Mouse (Mus musculus) midbrain, postnatal 0 days (tissue): ENCODE data around the gene Spocd1. TPM values are rescaled to one million over a fixed set of nuclear protein-coding genes. Genes with fewer than 3 reads are reported as not detected.

Experiments
- ATAC-seq: fragments of 200-750 bp; cut with Nextera tagmentation; 2 replicates; pipeline ENCODE4 v1.8.0; 2017; ENCODE audit warnings: moderate number of reproducible peaks, mild to moderate bottlenecking, moderate TSS enrichment, moderate library complexity; ENCODE audit not compliant: low FRiP score
- DNase-seq: peaks from one replicate; pipeline ENCODE4 v3.0.0-alpha.2; 2015; ENCODE audit warnings: low spot score
- H3K27ac ChIP-seq: fragments of 300-500 bp; sonication (generic); 2 replicates; pipeline ENCODE4 v1.5.1; 2014; ENCODE audit warnings: low read depth, mild to moderate bottlenecking, low read length, mixed read lengths
- H3K27me3 ChIP-seq: fragments of 300-500 bp; sonication (generic); 2 replicates; pipeline ENCODE4 v1.6.1; 2014; ENCODE audit warnings: low read length, control low read depth, mixed read lengths; ENCODE audit not compliant: insufficient read depth
- H3K36me3 ChIP-seq: fragments of 300-500 bp; sonication (generic); 2 replicates; pipeline ENCODE4 v1.6.1; 2014; ENCODE audit warnings: low read length, control low read depth, mixed read lengths; ENCODE audit not compliant: insufficient read depth
- H3K4me1 ChIP-seq: fragments of 300-500 bp; sonication (generic); 2 replicates; pipeline ENCODE4 v1.6.1; 2014; ENCODE audit warnings: mild to moderate bottlenecking, control low read depth, antibody characterized with exemption, low read length, mixed read lengths; ENCODE audit not compliant: insufficient read depth
- H3K4me2 ChIP-seq: fragments of 300-500 bp; sonication (generic); 2 replicates; pipeline ENCODE4 v1.6.1; 2014; ENCODE audit warnings: low read depth, mild to moderate bottlenecking, low read length, mixed read lengths; ENCODE audit not compliant: poor library complexity, severe bottlenecking
- H3K4me3 ChIP-seq: fragments of 300-500 bp; sonication (generic); 2 replicates; pipeline ENCODE4 v1.5.1; 2014; ENCODE audit warnings: low read depth, mild to moderate bottlenecking, low read length, moderate library complexity
- H3K9ac ChIP-seq: fragments of 300-500 bp; sonication (generic); replicated peaks from 2 replicates; pipeline ENCODE4 v1.6.1; 2014; ENCODE audit warnings: mild to moderate bottlenecking, low read length, moderate library complexity, mixed read lengths; ENCODE audit not compliant: poor library complexity, severe bottlenecking
- H3K9me3 ChIP-seq: fragments of 300-500 bp; sonication (generic); 2 replicates; pipeline ENCODE4 v1.6.1; 2016; ENCODE audit warnings: low read length, control low read depth
- CTCF ChIP-seq: IDR thresholded peaks from 2 replicates; pipeline ENCODE4 v1.5.1; 2016; ENCODE audit warnings: antibody characterized with exemption, mild to moderate bottlenecking
- WGBS: fragments of 180-500 bp; shearing (Covaris S2); extraction: QIAGEN DNeasy Blood & Tissue Kit; methylation state at CpG from one replicate; pipeline ENCODE4 v1.1.7; 2014; 5-methylcytosine and 5-hydroxymethylcytosine counted together
- polyA plus RNA-seq: library from polyadenylated mRNA; unstranded; fragments of >200 nt; fragmentation: Nextera tagmentation; extraction: Ambion mirVana; gene quantifications from 2 replicates; pipeline ENCODE4 v1.2.1, GENCODE M21; 2015
- total RNA-seq: library from RNA; depleted of rRNA; stranded (reverse); fragments of >200 nt; gene quantifications from 2 replicates; pipeline ENCODE4 v1.2.3, GENCODE M21; 2014

Gene Spocd1
- total and polyA plus RNA-seq, 2 experiments from 2014 or later = 0.27 TPM; not detected in 1

- no peaks in the 10 kb centered on the region for H3K27me3 ChIP-seq
- no peak overlapping the region for H3K4me2 ChIP-seq
- no peaks in the 10 kb centered on the region for H3K36me3 ChIP-seq
- 0 out of 2 replicates have a peak, but pooled peaks cover 4% of the 10 kb centered on the region for H3K4me1 ChIP-seq
- no peak overlapping the region for H3K4me3 ChIP-seq
- 66% methylated on average over 4 of the region's 4 CpGs for WGBS
- DNase-seq = no peak
- ATAC-seq = no peak
- no peak overlapping the region for H3K27ac ChIP-seq
- H3K9ac ChIP-seq = no peak overlapping the region
- no peaks in the 10 kb centered on the region for H3K9me3 ChIP-seq
- TF ChIP-seq CTCF = no peak
Observed at GRCm38 (mm10) chr4:129914686-129915085, 14.4 kb upstream of the Spocd1 start.

DNA sequence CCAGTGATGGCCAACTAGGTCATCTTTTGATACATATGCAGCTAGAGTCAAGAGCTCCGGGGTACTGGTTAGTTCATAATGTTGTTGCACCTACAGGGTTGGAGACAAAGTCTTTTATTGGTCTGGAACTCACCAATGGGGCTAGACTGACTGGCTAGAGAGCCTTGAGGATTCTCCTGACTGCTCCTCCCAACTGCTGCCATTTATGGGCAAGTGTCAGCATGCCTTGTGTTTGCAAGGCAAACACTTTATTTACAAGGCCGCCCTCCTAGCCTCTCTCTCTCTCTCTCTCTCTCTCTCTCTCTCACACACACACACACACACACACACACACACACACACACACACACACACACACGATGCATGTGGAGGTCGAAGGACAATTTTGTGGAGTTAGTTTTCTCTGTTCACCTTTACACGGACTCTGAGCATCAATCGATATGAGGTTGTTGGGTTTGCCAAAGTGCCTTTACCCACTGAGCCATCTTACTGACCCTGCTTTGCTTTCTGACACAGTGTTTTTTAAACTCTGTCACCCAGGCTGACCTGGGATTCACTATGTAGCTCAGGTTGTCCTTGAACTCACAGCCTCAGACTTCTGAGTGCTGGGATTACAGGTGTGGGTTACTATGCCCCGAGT lies 13.6 kb upstream of the Spocd1 start:
- WGBS = 89% methylated on average over 7 of the region's 7 CpGs
- Histone ChIP-seq H3K4me2 (no peak overlapping the region), H3K4me1 (0 out of 2 replicates have a peak, but pooled peaks cover 4% of the 10 kb centered on the region), H3K9ac (no peak overlapping the region), H3K4me3 (no peak overlapping the region), H3K9me3 (no peaks in the 10 kb centered on the region), H3K27me3 (no peaks in the 10 kb centered on the region), H3K27ac (no peak overlapping the region), H3K36me3 (no peaks in the 10 kb centered on the region)
- TF ChIP-seq CTCF = no peak
- no peak for ATAC-seq
- no peak for DNase-seq

DNA sequence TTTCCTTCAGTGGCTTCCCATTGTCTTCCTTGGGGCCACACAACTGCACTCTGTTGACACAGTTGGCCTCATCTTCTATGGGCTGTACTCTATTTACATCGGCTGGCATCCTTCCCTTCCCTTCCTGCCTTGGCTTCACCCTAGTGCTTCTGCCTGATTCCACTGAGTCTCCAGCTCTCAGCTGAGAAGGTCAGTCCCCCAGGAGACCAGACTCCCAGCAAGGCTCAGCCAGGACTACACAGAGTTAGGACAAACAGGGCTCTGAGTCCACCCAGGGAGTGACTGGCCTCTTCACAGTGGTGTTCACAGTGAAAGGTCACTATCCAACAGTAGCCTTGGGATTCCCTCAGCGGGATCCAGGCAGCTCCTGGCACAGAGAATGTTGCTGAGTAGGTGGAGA lies 12.9 kb upstream of the Spocd1 start:
- Histone ChIP-seq H3K9me3 (no peaks in the 10 kb centered on the region), H3K4me3 (no peak overlapping the region), H3K4me2 (no peak overlapping the region), H3K9ac (no peak overlapping the region), H3K27me3 (no peaks in the 10 kb centered on the region), H3K36me3 (no peaks in the 10 kb centered on the region), H3K27ac (no peak overlapping the region), H3K4me1 (peaks cover 4% of the 10 kb centered on the region; the same call in 1 of the 2 replicates)
- no peak for TF ChIP-seq CTCF
- DNase-seq (peak; percentile 44), ATAC-seq (no peak)
- 27% methylated on average over 2 of the region's 2 CpGs for WGBS

DNA sequence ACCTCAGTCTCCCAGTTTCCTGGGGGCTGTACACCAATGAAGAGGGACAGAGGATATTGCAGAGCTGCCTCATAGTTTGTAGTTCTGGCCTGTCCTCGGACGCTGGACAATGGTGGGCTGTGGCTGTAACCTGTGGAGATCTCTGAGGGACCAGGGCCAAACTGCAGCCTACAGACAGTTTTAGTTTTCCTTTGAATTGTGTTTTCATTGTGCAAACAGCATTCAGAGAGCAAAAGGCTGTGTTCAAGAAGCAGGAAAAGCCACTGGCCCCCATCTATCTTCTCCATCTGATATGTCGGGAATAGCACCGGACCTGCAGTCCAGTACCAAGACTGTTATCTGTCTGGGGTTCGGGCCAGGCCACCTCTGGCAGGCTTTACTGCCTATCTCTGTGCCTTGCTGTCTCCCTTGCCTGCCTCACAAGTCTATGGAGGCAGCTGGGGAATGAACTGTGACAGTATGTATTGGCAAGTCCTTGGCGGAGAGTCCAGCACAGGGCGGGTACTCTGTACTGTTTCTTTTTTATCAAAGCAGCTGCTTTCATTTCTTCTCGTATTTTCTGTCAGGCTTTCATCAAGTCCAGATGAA lies 11.9 kb upstream of the Spocd1 start:
- ATAC-seq = no peak
- DNase-seq = peak; percentile 24

DNA sequence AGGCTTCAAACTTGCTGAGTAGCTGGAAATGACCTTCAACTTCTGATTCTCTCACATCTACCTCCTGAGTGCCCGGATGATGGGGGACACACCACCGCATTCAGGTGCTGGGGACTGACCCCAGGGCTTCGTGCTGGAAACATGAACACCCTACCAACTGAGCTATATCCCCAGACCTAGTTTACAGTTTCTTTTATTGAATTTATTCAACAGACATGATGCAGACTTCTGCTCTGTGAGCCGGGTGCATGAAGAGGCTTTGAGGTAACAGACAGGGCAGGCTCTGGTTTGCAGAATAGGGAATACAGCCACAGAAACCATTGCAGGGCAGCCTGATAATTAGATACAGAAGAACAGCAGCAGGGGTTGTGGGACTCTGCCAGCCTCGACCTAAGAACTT lies 10.6 kb upstream of the Spocd1 start:
- WGBS = 84% methylated on average over 5 of the region's 5 CpGs
- TF ChIP-seq CTCF = no peak
- DNase-seq (no peak), ATAC-seq (no peak)
- H3K27ac ChIP-seq = no peak overlapping the region
- H3K36me3 ChIP-seq = no peaks in the 10 kb centered on the region
- H3K4me2 ChIP-seq = no peak overlapping the region
- H3K9me3 ChIP-seq = no peaks in the 10 kb centered on the region
- no peaks in the 10 kb centered on the region for H3K27me3 ChIP-seq
- H3K4me3 ChIP-seq = no peak overlapping the region
- no peak overlapping the region for H3K9ac ChIP-seq
- peaks cover 4% of the 10 kb centered on the region; the same call in 1 of the 2 replicates for H3K4me1 ChIP-seq

More for the DNA sequence above, 11.9 kb upstream of the Spocd1 start:
- 61% methylated on average over 8 of the region's 8 CpGs for WGBS
- no peak overlapping the region for H3K9ac ChIP-seq
- H3K4me2 ChIP-seq = no peak overlapping the region
- H3K27ac ChIP-seq = 0 out of 2 replicates have a peak overlapping the region, but pooled peaks have one; percentile 12
- no peaks in the 10 kb centered on the region for H3K9me3 ChIP-seq
- no peak overlapping the region for H3K4me3 ChIP-seq
- no peaks in the 10 kb centered on the region for H3K27me3 ChIP-seq
- no peak for TF ChIP-seq CTCF
- peaks cover 4% of the 10 kb centered on the region; the same call in 1 of the 2 replicates for H3K4me1 ChIP-seq
- H3K36me3 ChIP-seq = no peaks in the 10 kb centered on the region

GRCm38 (mm10) chr4:129918901-129919300 lies 10.1 kb upstream of the Spocd1 start:
- Histone ChIP-seq H3K4me1 (no peaks in the 10 kb centered on the region; the same call in 1 of the 2 replicates), H3K27me3 (no peaks in the 10 kb centered on the region), H3K9me3 (no peaks in the 10 kb centered on the region), H3K36me3 (no peaks in the 10 kb centered on the region), H3K9ac (no peak overlapping the region), H3K4me2 (no peak overlapping the region), H3K27ac (no peak overlapping the region), H3K4me3 (no peak overlapping the region)
- TF ChIP-seq CTCF = no peak
- no peak for ATAC-seq
- 72% methylated on average over 3 of the region's 3 CpGs for WGBS
- DNase-seq = no peak
